Mouse (Mus musculus): ENCODE measurements around the gene Yjefn3. TPM values are rescaled to one million over a fixed set of nuclear protein-coding genes. Genes with fewer than 3 reads are reported as not detected.

Gene Yjefn3
- polyA plus RNA-seq, 1 experiment from 2014 or later, result 3.6 TPM

Other genes starting within 250 kb of the Yjefn3 start
- 2.4 and 3.0 TPM in 2 replicates for gene Zfp964, start 248.2 kb downstream of the Yjefn3 start, polyA plus RNA-seq (2014; fragmentation: Nextera tagmentation; extraction: Ambion mirVana)
- gene Zfp869, start 192.0 kb downstream of the Yjefn3 start, polyA plus RNA-seq (2014; fragmentation: Nextera tagmentation; extraction: Ambion mirVana), result 34.9 and 38.6 TPM in 2 replicates
- 6.7 and 7.0 TPM in 2 replicates for gene Zfp963, start 152.7 kb downstream of the Yjefn3 start, polyA plus RNA-seq (2014; fragmentation: Nextera tagmentation; extraction: Ambion mirVana)
- gene Gm20422, start 127.8 kb downstream of the Yjefn3 start, polyA plus RNA-seq (2014; fragmentation: Nextera tagmentation; extraction: Ambion mirVana), result 1.4 and 1.6 TPM in 2 replicates
- 33.8 and 40.7 TPM in 2 replicates for gene Atp13a1, start 111.5 kb downstream of the Yjefn3 start, polyA plus RNA-seq (2014; fragmentation: Nextera tagmentation; extraction: Ambion mirVana)
- 41.5 and 42.2 TPM in 2 replicates for gene Zfp866, start 111.5 kb downstream of the Yjefn3 start, polyA plus RNA-seq (2014; fragmentation: Nextera tagmentation; extraction: Ambion mirVana)
- gene Gmip, start 94.0 kb downstream of the Yjefn3 start, polyA plus RNA-seq (2014; fragmentation: Nextera tagmentation; extraction: Ambion mirVana), result 7.8 TPM in 2 replicates
- gene Lpar2, start 80.3 kb downstream of the Yjefn3 start, polyA plus RNA-seq (2014; fragmentation: Nextera tagmentation; extraction: Ambion mirVana), result 0.72 and 1.2 TPM in 2 replicates
- gene Pbx4, start 70.2 kb downstream of the Yjefn3 start, polyA plus RNA-seq (2014; fragmentation: Nextera tagmentation; extraction: Ambion mirVana), result 33.9 and 39.1 TPM in 2 replicates
- gene Cilp2, start 15.0 kb downstream of the Yjefn3 start, polyA plus RNA-seq (2014; fragmentation: Nextera tagmentation; extraction: Ambion mirVana), result 0.31 and 0.40 TPM in 2 replicates
- gene Tssk6, start 528 bp downstream of the Yjefn3 start, polyA plus RNA-seq (2014; fragmentation: Nextera tagmentation; extraction: Ambion mirVana), result 3.4 and 4.0 TPM in 2 replicates
- gene Ndufa13, start 154 bp downstream of the Yjefn3 start, polyA plus RNA-seq (2014; fragmentation: Nextera tagmentation; extraction: Ambion mirVana), result 167 and 172 TPM in 2 replicates
- 52.7 and 65.2 TPM in 2 replicates for gene Gatad2a, start 93.7 kb upstream of the Yjefn3 start, polyA plus RNA-seq (2014; fragmentation: Nextera tagmentation; extraction: Ambion mirVana)
- gene Mau2, start 140.0 kb upstream of the Yjefn3 start, polyA plus RNA-seq (2014; fragmentation: Nextera tagmentation; extraction: Ambion mirVana), result 46.2 and 49.3 TPM in 2 replicates
- gene Sugp1, start 140.1 kb upstream of the Yjefn3 start, polyA plus RNA-seq (2014; fragmentation: Nextera tagmentation; extraction: Ambion mirVana), result 33.3 and 35.3 TPM in 2 replicates
- gene Tm6sf2, start 170.2 kb upstream of the Yjefn3 start, polyA plus RNA-seq (2014; fragmentation: Nextera tagmentation; extraction: Ambion mirVana), result 0.95 and 1.6 TPM in 2 replicates
- gene Hapln4, start 180.7 kb upstream of the Yjefn3 start, polyA plus RNA-seq (2014; fragmentation: Nextera tagmentation; extraction: Ambion mirVana), result 0.04 and 0.22 TPM in 2 replicates
- gene Ncan, start 218.2 kb upstream of the Yjefn3 start, polyA plus RNA-seq (2014; fragmentation: Nextera tagmentation; extraction: Ambion mirVana), result 47.2 and 52.4 TPM in 2 replicates
- gene Nr2c2ap, start 228.6 kb upstream of the Yjefn3 start, polyA plus RNA-seq (2014; fragmentation: Nextera tagmentation; extraction: Ambion mirVana), result 14.3 and 16.9 TPM in 2 replicates
- gene Rfxank, start 236.4 kb upstream of the Yjefn3 start, polyA plus RNA-seq (2014; fragmentation: Nextera tagmentation; extraction: Ambion mirVana), result 10.8 and 11.7 TPM in 2 replicates
- gene Borcs8, start 236.8 kb upstream of the Yjefn3 start, polyA plus RNA-seq (2014; fragmentation: Nextera tagmentation; extraction: Ambion mirVana), result 37.4 and 41.3 TPM in 2 replicates
- gene Mef2b, start 237.0 kb upstream of the Yjefn3 start, polyA plus RNA-seq (2014; fragmentation: Nextera tagmentation; extraction: Ambion mirVana), result 0.23 and 0.40 TPM in 2 replicates

Data from midbrain, embryonic 11.5 days (tissue).